Mouse (Mus musculus): ENCODE data around the gene Fam19a4.

Gene Fam19a4

DNA sequence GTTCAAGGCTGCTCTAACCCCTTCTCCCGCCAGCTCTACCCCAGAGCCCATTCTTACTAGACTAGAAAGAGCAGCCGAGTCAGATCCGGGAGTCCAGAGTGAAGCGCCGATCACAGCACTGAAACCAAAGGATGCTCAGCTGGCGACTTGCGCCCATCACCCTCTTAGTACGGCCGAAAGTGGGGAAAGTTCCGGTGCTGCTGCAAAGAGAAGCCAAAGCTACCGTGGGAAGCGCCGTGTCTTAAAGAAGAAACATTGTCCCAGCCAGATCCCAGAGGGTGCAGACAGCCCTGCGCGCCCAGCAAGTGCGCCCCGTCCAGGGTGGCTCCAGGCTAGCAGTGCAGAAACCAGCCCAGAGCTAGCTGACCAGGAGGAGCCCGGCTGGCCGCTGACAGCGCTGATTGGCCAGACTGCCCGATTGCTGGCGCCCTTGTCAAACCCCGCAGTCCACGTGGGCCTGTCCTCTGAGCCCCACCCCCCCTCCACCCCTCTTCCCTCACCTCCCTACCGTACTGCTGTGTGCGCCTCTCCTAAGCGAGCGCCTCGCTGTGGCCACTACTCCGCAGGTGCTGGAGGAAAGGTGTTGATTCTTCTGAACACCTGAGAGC, at the start of gene Fam19a4:
Gene Fam19a4, minus strand, starts transcription at position 340 of the 608 bp plus-strand sequence.
- ATAC-seq (ENCODE audit: low TSS enrichment): peak; percentile 62

DNA sequence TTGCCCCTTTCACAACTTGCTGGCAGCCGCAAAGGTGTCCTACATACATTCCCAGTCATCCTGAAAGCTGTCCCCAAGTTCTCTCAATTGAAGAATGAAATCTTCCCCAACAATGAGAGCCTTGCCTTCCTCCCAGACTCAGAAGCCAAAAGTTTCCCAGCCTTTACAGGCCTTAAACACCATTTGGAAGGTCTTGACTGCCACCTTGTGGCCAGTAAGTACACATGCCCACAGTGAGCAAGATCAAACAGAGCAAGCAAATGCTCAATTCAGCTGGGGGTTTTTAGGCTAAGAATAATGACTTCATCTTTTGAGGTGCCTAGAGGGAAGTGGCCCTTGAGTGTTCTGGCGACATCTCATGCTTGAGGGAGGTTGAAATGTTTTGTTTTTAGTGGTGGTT, 46.6 kb upstream of the Fam19a4 start:
- peak; percentile 93 for ATAC-seq (ENCODE audit: low TSS enrichment)

DNA sequence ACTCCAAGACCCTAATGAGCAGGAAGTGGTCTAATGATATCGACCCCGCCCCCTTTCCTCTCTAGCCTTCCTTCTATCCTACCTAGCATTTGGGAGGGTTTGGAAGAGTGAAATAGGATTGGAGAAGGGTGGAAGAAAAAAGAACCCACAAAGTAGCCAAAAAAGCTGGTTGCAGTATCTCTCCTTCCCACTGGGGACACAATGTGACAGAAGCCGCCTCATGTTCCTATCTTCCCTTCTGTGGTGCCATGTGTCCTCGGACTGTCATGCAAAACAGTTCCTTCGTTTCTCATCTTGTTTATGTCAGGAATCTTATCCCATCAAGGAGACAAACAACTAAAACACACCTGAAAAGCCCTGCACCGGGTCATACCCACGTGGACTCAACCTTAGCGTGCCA, 45.9 kb upstream of the Fam19a4 start:
- ATAC-seq (ENCODE audit: low TSS enrichment): no peak

DNA sequence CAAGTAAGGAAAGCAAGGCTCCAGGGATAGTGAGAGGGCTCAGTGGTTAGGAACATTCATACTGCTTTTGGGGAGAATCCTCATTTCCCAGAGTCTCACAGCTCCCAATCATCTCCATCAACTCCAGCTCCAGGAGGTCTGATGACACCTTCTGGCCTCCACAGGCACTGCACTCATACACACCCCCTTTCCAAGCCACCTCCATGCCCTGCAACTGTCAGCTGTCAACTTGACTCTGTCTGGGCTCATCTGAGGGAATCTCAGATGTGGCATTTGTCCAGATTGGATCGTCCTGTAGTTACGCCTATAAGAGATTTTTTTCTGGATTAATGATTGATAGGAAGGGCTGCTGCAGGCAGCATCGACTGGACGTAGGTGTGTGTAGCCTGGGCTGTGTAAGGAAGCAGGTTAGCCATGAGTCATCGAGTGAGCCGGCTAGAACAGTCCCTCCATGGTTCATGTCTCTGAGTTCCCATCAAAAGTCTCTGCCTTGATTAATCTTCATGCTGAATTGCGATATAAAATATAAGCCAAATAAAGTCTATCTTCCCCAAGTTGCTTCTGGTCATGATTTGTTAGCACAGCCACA, 44.1 kb upstream of the Fam19a4 start:
- ATAC-seq (ENCODE audit: low TSS enrichment): peak; percentile 77

DNA sequence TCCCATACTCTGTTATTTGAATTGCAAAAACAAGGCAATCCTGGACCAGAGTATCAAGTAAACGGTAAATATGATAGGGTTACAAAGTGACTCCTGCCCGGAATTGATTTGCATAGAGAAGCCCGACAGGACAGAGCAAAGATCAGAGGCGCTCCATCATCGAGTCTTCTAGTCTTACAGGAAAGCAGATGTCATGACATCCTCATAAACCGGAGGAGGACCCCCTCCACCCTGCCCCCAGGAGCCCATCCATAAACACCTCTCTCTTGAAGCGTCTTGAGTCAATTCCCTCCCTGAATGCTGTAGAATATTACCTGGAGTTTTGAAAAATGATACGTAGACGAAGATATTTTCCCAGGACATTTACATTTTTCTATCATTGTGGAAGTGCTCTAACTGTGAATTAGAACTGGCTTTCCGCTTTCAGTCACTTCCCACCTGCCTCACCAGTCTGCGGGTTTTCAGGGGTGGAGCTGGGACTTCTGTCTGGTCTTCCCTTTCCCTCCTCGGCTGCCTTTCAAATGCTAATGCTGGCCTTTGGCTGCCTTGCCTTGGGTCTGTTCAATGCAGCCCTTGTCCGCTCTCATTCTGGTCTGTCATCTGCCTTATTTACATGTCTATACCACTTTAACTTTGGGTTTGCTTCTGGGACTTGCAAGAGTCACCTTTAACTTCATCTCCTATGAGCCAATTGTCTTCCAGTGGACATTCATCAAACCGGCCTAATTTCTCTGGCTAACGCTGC, 41.9 kb upstream of the Fam19a4 start:
- no peak for ATAC-seq (ENCODE audit: low TSS enrichment)

GRCm38 (mm10) chr6:97101190-97101957, 41.2 kb upstream of the Fam19a4 start:
- no peak for ATAC-seq (ENCODE audit: low TSS enrichment)

- no peak for ATAC-seq (ENCODE audit: low TSS enrichment)
Observed at GRCm38 (mm10) chr6:97082336-97082735, 22.1 kb upstream of the Fam19a4 start.

GRCm38 (mm10) chr6:97080016-97080415, 19.8 kb upstream of the Fam19a4 start:
- ATAC-seq (ENCODE audit: low TSS enrichment): no peak

- ATAC-seq (ENCODE audit: low TSS enrichment): peak; percentile 41; the same call in 1 of the 2 replicates
Observed at GRCm38 (mm10) chr6:97059599-97059998, 614 bp downstream of the Fam19a4 start.

DNA sequence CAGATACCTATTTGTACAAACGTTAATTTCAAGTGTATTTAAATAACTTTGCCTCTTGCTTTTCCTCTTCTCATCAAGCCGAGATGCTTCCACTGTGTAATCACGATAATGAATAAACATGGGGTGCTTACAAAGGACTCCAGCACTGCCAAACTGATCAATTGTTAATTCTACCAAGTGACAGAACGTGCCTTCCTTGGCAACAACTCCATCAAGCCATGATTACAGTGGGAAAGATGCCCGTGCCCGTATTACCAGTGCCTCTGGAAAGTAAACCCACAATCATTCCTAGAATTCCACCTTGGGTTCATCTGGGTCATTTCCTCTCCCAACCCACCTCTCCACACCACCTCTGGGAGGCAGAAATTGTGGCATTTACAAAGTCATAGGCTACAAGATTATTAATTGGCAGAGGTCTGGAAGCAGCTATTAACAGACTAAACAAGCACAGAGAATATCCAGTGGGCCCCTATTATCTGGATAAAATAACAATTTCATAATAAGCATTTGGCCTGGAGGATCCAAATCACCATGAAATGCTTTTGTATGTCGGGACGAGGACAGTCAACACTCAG, 7.9 kb downstream of the Fam19a4 start:
- no peak for ATAC-seq (ENCODE audit: low TSS enrichment)

DNA sequence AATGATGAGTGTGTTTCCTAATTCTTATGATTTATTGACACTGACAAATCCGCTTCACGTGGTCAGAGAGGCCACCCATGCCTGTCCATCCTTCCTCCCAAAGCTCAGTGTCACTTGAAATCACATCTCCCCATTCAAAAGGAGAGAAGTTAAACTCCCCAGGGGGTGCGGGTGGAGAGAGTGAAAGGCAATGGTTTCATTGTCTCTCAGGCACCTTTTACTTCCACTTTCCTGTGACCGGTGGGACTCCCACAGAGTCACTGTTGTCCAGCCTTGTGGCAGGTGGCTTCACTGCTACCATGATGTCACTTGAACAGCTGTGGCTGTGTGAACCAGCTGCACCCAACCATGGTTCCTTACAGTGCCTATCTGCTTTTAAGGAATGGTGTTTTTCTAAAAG, 11.8 kb downstream of the Fam19a4 start:
- ATAC-seq (ENCODE audit: low TSS enrichment): no peak

DNA sequence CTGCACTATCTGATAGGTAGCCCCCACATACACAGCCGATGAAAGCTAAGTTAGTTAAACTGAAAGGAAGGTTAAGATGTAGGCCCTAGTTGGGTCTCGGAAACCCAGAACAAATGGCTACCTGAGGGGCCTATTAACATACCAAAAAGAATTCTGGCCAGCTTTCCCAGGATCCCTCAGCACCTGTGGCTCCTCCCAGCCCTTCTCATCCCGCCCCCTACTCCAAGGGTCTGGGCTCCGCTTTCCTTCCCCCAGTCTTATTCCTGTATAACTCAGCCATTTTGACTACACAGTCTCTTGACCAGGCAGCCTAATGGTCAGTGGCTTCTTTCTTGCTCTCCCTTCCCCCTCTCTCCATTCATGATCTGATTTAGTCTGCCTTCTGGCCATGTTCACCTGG, 13.7 kb downstream of the Fam19a4 start:
- ATAC-seq (ENCODE audit: low TSS enrichment): no peak

GRCm38 (mm10) chr6:97027110-97027677, 33.0 kb downstream of the Fam19a4 start:
- ATAC-seq (ENCODE audit: low TSS enrichment): peak; percentile 70

- ATAC-seq (ENCODE audit: low TSS enrichment): no peak
Observed at GRCm38 (mm10) chr6:97019323-97019722, 40.9 kb downstream of the Fam19a4 start.

DNA sequence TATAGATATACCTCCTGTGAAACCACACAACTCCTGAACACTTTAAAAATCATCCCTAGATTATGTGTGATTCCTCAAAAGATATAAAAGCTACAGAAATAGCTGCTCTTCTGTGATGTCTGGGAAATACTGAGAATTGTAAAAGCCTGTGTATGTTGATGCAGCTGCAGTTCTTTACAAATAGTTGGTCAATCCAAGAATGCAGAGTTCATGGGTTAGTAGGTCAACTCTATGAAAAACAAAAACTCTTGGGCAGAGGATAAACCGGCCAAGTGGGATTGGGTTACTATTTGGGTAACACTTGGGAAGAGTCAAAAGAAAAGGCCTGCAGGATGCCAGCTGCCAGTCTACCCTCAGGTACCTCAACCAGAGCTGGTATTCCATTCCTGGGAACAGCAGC, 43.5 kb downstream of the Fam19a4 start:
- ATAC-seq (ENCODE audit: low TSS enrichment): no peak

DNA sequence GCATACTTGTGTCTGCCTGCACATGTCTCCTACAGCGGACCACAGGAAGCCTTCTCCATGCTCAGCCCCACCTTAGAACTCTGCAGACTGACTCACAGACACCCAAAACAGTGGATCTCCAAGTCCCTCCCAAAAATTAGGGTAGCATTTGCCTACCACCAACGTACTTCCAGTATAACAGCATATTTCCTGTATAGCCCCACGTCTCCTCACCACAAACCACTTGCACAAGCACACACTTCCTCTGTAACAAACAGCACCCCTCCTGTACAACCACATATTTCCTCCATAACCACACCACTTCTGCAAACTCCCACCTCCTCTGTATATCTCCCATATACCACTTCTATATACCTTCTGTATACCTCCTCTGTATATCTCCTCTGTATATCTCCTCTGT, 44.2 kb downstream of the Fam19a4 start:
- no peak for ATAC-seq (ENCODE audit: low TSS enrichment)

DNA sequence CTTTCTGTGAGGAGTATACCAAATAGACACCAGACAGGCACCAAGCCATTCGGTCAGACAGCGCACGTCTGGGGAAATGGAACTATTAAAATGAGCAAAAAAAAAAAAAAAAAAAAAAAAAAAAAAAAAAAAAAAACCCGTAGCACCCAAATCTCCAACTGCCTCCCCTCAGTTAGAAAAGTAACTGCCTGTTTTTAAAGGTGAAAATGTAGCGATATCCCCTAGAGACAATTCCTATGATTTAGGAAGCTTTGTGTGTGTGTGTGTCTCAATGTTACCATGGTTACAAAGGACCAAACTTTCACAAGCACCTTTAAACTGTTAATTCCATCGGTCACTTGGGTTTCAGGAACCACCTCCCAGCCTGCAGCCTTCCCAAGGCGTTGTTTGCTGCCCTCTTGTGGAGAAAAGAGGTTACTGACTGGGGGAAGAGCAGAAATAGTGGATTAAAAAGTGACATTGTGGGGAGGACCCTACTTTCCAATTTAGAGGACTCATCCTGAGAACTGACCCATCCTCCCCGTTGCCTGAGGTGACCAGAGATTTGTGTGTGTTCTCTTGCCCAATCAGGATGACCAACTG, 53.6 kb downstream of the Fam19a4 start:
- ATAC-seq (ENCODE audit: low TSS enrichment): peak; percentile 77

DNA sequence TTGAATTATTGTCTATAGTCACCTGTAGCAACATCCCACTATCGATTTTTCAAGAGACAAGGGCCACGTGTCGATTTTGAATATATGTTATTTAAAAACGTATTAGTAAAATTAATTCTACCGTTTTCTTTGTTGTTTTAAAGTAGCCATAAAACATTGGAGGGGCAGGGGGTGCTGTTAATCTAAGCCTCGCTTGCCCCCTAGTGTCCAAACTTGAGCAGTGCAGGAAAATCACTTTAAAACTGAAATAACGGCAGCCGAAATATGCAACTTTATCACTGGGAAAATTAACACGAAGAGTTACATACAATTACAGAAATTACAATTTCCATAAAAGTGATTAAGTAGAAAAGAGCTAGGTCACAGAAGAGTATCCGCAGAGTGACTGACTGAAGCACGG, 55.2 kb downstream of the Fam19a4 start:
- no peak for ATAC-seq (ENCODE audit: low TSS enrichment)

DNA sequence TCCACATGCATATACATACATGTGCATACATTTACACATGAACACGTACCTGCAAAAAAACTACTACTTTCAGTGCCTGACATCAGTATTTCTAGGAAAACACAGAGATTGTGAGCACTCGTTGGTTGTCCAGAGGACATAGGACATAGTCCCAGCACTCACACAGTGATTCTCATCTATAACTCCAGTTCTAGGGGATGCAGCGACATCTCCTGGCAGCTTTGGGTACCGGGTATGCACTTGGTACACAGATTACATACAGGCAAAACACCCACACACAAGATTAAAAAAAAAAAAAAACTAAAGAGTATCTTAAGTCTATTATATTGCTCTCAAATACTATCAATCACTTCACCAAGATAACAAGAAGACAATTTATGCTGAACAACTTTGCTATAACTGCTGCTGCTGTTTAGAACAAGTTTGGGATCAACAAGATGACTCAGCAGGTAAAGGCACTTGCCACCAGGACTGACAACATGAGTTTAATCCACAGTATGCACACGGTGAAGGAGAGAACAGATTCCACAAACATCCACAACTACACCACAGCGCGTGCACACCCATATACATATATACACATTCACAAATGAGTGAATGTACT, 64.6 kb downstream of the Fam19a4 start:
- no peak for ATAC-seq (ENCODE audit: low TSS enrichment)

GRCm38 (mm10) chr6:96991741-96992140, 68.5 kb downstream of the Fam19a4 start:
- no peak for ATAC-seq (ENCODE audit: low TSS enrichment)

GRCm38 (mm10) chr6:96977537-96977936, 82.7 kb downstream of the Fam19a4 start:
- ATAC-seq (ENCODE audit: low TSS enrichment): no peak
